Comparison of ENCODE assay signal across 23 mouse cellular contexts in genomic region chr4:141862867-141863266, GRCm38 (mm10). TPM values are rescaled to one million over a fixed set of nuclear protein-coding genes. Genes with fewer than 3 reads are reported as not detected.
DNase-seq lines count a peak whose midpoint lies in the region; ATAC-seq lines count a peak whose summit lies in the region.
"Had no signal": no experiment of that assay in that cellular context is flagged by ENCODE, and none has a peak within 500 bp of the region (broad histone marks: within the 10 kb centered on the region; RNA-seq: fewer than 3 reads in every experiment).

No protein-coding gene starts in this region.

- peaks cover 62% of the 10 kb centered on the region for H3K36me3 ChIP-seq in heart, embryonic 12.5 days
- H3K36me3 ChIP-seq in intestine, embryonic 15.5 days = peaks cover 16% of the 10 kb centered on the region; the same call in 1 of the 2 replicates

- no peak for ATAC-seq in heart, embryonic 12.5 days (ENCODE audit: insufficient number of reproducible peaks, low FRiP score)
- ATAC-seq in intestine, embryonic 15.5 days = no peak

- WGBS in heart, embryonic 12.5 days = 69% methylated on average over 5 of the region's 5 CpGs
- 86% methylated on average over 5 of the region's 5 CpGs for WGBS in intestine, embryonic 15.5 days

- no peak overlapping the region for H3K4me3 ChIP-seq in heart, embryonic 12.5 days
- no peak overlapping the region for H3K4me3 ChIP-seq in intestine, embryonic 15.5 days (replicated peaks)
- H3K4me3 ChIP-seq: forebrain, embryonic 10.5 days; hindbrain, embryonic 10.5 days; kidney, embryonic 15.5 days; limb, embryonic 12.5 days; midbrain, embryonic 12.5 days had no signal

- H3K4me2 ChIP-seq in heart, embryonic 12.5 days = no peak overlapping the region
- H3K4me2 ChIP-seq in intestine, embryonic 15.5 days (replicated peaks) = no peak overlapping the region
- H3K4me2 ChIP-seq: kidney, embryonic 15.5 days; limb, embryonic 12.5 days; midbrain, embryonic 12.5 days had no signal

- peaks cover 49% of the 10 kb centered on the region for H3K4me1 ChIP-seq in heart, embryonic 12.5 days (replicated peaks)
- peaks cover 46% of the 10 kb centered on the region for H3K4me1 ChIP-seq in intestine, embryonic 15.5 days (replicated peaks)

- DNase-seq in heart, postnatal 10 days = no peak
- peak; percentile 42 for DNase-seq in lung, postnatal 36 days
- DNase-seq in lung, postnatal 14 days = no peak
- DNase-seq in testis, postnatal 14 days (ENCODE audit: low spot score) = peak; percentile 71
- no peak for DNase-seq in cerebellum, adult 9-11 months
- DNase-seq: adrenal gland, postnatal 36 days; cerebellum, adult 2 months; gastrocnemius, postnatal 14 days; right cerebral cortex, postnatal 14 days; thymus, adult 2 months had no signal

- H3K27me3 ChIP-seq in heart, embryonic 12.5 days (replicated peaks) = no peaks in the 10 kb centered on the region
- H3K27me3 ChIP-seq in intestine, embryonic 15.5 days (replicated peaks) = no peaks in the 10 kb centered on the region
- H3K27me3 ChIP-seq: kidney, embryonic 15.5 days; limb, embryonic 12.5 days; midbrain, embryonic 12.5 days had no signal

- H3K27ac ChIP-seq in heart, embryonic 12.5 days (ENCODE audit: poor library complexity, severe bottlenecking) = 0 out of 2 replicates have a peak overlapping the region, but pooled peaks have one; percentile 53
- H3K27ac ChIP-seq in intestine, embryonic 15.5 days = 0 out of 2 replicates have a peak overlapping the region, but pooled peaks have one; percentile 22
- H3K27ac ChIP-seq: forebrain, embryonic 10.5 days; hindbrain, embryonic 10.5 days; kidney, embryonic 15.5 days; limb, embryonic 12.5 days; liver, embryonic 14.5 days; midbrain, embryonic 12.5 days had no signal

- peak overlapping the region; percentile 18; the same call in 1 of the 2 replicates for H3K9ac ChIP-seq in heart, embryonic 12.5 days
- H3K9ac ChIP-seq in intestine, embryonic 15.5 days = no peak overlapping the region
- H3K9ac ChIP-seq: kidney, embryonic 15.5 days; limb, embryonic 12.5 days; liver, embryonic 14.5 days; midbrain, embryonic 12.5 days had no signal

- H3K9me3 ChIP-seq in heart, embryonic 12.5 days (replicated peaks) = no peaks in the 10 kb centered on the region
- no peaks in the 10 kb centered on the region for H3K9me3 ChIP-seq in intestine, embryonic 15.5 days
- H3K9me3 ChIP-seq: forebrain, embryonic 10.5 days; hindbrain, embryonic 10.5 days; kidney, embryonic 15.5 days; limb, embryonic 12.5 days had no signal

- intact Hi-C loops in heart, postnatal 10 days (cut with DNase I) = no loop called here

RNA-seq across cellular contexts. Expression of gene Efhd2, which starts 11.9 kb away (rescaled TPM):
- 119 and 121 TPM in 2 replicates for polyA plus RNA-seq in heart, embryonic 12.5 days (2016; fragmentation: Nextera tagmentation; extraction: Ambion mirVana)
- 10 to 100 TPM; 30.4 to 36.7 TPM for total RNA-seq in heart, postnatal 10 days (2021)
- 136 and 138 TPM in 2 replicates for polyA plus RNA-seq in intestine, embryonic 15.5 days (2015; fragmentation: Nextera tagmentation; extraction: Ambion mirVana)

RNA-seq across cellular contexts. Expression of gene Ctrc, which starts 16.7 kb away (rescaled TPM):
- not detected in 2 replicates for polyA plus RNA-seq in heart, embryonic 12.5 days (2016; fragmentation: Nextera tagmentation; extraction: Ambion mirVana)
- total RNA-seq in heart, postnatal 10 days (2021) = not detected
- 0.45 and 0.97 TPM in 2 replicates for polyA plus RNA-seq in intestine, embryonic 15.5 days (2015; fragmentation: Nextera tagmentation; extraction: Ambion mirVana)
- total RNA-seq: adrenal gland, postnatal 36 days; common myeloid progenitor, adult 5-6 weeks; gastrocnemius, postnatal 14 days; layer of hippocampus, adult 18-20 months; left cerebral cortex, adult 18-20 months had no signal
- polyA plus RNA-seq: cerebellum, adult 2 months; embryonic facial prominence, embryonic 14.5 days; forebrain, embryonic 10.5 days; hindbrain, embryonic 10.5 days; kidney, embryonic 15.5 days; limb, embryonic 12.5 days; liver, embryonic 14.5 days; midbrain, embryonic 12.5 days; neural tube, embryonic 14.5 days had no signal

RNA-seq across cellular contexts. Expression of gene Cela2a, which starts 36.9 kb away (rescaled TPM):
- polyA plus RNA-seq in heart, embryonic 12.5 days (2016; fragmentation: Nextera tagmentation; extraction: Ambion mirVana) = not detected in 2 replicates
- total RNA-seq in heart, postnatal 10 days (2021) = under 1 TPM in 1 of 2 experiments, not detected in 1; 0.87 TPM
- polyA plus RNA-seq in intestine, embryonic 15.5 days (2015; fragmentation: Nextera tagmentation; extraction: Ambion mirVana) = 131 and 571 TPM in 2 replicates
- total RNA-seq: adrenal gland, postnatal 36 days; common myeloid progenitor, adult 5-6 weeks; gastrocnemius, postnatal 14 days; layer of hippocampus, adult 18-20 months; left cerebral cortex, adult 18-20 months had no signal
- polyA plus RNA-seq: embryonic facial prominence, embryonic 14.5 days; forebrain, embryonic 10.5 days; hindbrain, embryonic 10.5 days; limb, embryonic 12.5 days; liver, embryonic 14.5 days; midbrain, embryonic 12.5 days; neural tube, embryonic 14.5 days had no signal

Comparison
In these comparisons a context has a peak if more than half of its experiments do, and no peak if none do; other contexts are left out.
1. DNase-seq: peak in lung, postnatal 36 days (single experiment) and testis, postnatal 14 days (single experiment); none in heart, postnatal 10 days (0 of 2), lung, postnatal 14 days (single experiment) and cerebellum, adult 9-11 months (single experiment).
2. RNA of gene Cela2a, which starts 36.9 kb away (polyA plus RNA-seq): 131 to 571 TPM in intestine, embryonic 15.5 days; not detected in heart, embryonic 12.5 days; every median in the first group is over 100 times any median in the second.